Mouse (Mus musculus) MEL (cell line): ENCODE results near the gene Cxcl3. TPM values are rescaled to one million over a fixed set of nuclear protein-coding genes. Genes with fewer than 3 reads are reported as not detected.

Source experiments
- DNase-seq: peaks from one replicate; pipeline ENCODE4 v3.0.0; 2011; ENCODE audit warnings: low read depth, low spot score
- H3K27ac ChIP-seq: 2 replicates; pipeline ENCODE4 v1.5.1; 2012; ENCODE audit warnings: low read depth, mild to moderate bottlenecking, control low read depth, low read length, moderate library complexity; ENCODE audit not compliant: control insufficient read depth
- H3K27me3 ChIP-seq, 2 experiments: fragments of 150-350 bp in 1 of 2; sonication (generic) in 1 of 2; 2 replicates each; pipeline ENCODE4 v1.6.1; 2012; ENCODE audit warnings: low read length in 2 of 2, mild to moderate bottlenecking in 2 of 2, improper control_type of control experiment in 1 of 2, moderate library complexity in 1 of 2; ENCODE audit not compliant: insufficient read depth in 2 of 2, control insufficient read depth in 1 of 2
- H3K36me3 ChIP-seq, 2 experiments: 2 replicates each; pipeline ENCODE4 v1.6.1; 2012 to 2014; ENCODE audit warnings: low read length in 2 of 2, improper control_type of control experiment in 1 of 2, inconsistent platforms in 1 of 2, mild to moderate bottlenecking in 1 of 2; ENCODE audit not compliant: insufficient read depth in 2 of 2, control insufficient read depth in 1 of 2
- H3K4me1 ChIP-seq, 2 experiments: fragments of 150-350 bp in 1 of 2; sonication (generic) in 1 of 2; 2 replicates each; pipeline ENCODE4 v1.6.1; 2012; ENCODE audit warnings: low read length in 2 of 2, improper control_type of control experiment in 1 of 2, mild to moderate bottlenecking in 1 of 2; ENCODE audit not compliant: insufficient read depth in 2 of 2, control insufficient read depth in 1 of 2
- H3K4me3 ChIP-seq, 2 experiments: fragments of 150-350 bp in 1 of 2; sonication (generic) in 1 of 2; 2 replicates each; pipeline ENCODE4 v1.5.1; 2012; ENCODE audit warnings: low read depth in 2 of 2, low read length in 2 of 2, mild to moderate bottlenecking in 2 of 2, moderate library complexity in 2 of 2, control low read depth in 1 of 2, improper control_type of control experiment in 1 of 2; ENCODE audit not compliant: control insufficient read depth in 1 of 2, insufficient read depth in 1 of 2
- H3K79me2 ChIP-seq: 2 replicates; pipeline ENCODE4 v1.6.1; 2012; ENCODE audit warnings: mild to moderate bottlenecking, low read length, moderate library complexity; ENCODE audit not compliant: control insufficient read depth, poor library complexity, insufficient read depth
- H3K9ac ChIP-seq: 2 replicates; pipeline ENCODE4 v1.6.1; 2012; ENCODE audit warnings: low read depth, mild to moderate bottlenecking, control low read depth, low read length, moderate library complexity; ENCODE audit not compliant: control insufficient read depth, poor library complexity, severe bottlenecking
- H3K9me3 ChIP-seq: fragments of 150-350 bp; sonication (generic); replicated peaks from 2 replicates; pipeline ENCODE4 v1.6.1; 2012; ENCODE audit warnings: mild to moderate bottlenecking, low read length, improper control_type of control experiment, moderate library complexity; ENCODE audit not compliant: insufficient read depth
- BHLHE40 ChIP-seq: IDR thresholded peaks from 2 replicates; pipeline ENCODE4 v1.6.1; 2012; ENCODE audit warnings: low read depth, mild to moderate bottlenecking, inconsistent platforms, low read length, improper control_type of control experiment, borderline replicate concordance
- CTCF ChIP-seq, 3 experiments: IDR thresholded peaks in 2 of 3; conservative IDR thresholded peaks in 1 of 3; 2 replicates each; pipeline ENCODE4 v1.5.1; 2011 to 2012; ENCODE audit warnings: low read length in 3 of 3, low read depth in 2 of 3, mild to moderate bottlenecking in 2 of 3, improper control_type of control experiment in 1 of 3, inconsistent platforms in 1 of 3, mixed read lengths in 1 of 3, moderate library complexity in 1 of 3; ENCODE audit not compliant: control insufficient read depth in 1 of 3, insufficient read depth in 1 of 3, poor library complexity in 1 of 3, severe bottlenecking in 1 of 3
- GABPA ChIP-seq: IDR thresholded peaks from 2 replicates; pipeline ENCODE4 v1.6.1; 2012; ENCODE audit warnings: low read depth, mild to moderate bottlenecking, inconsistent platforms, low read length, improper control_type of control experiment, moderate library complexity
- GATA1 ChIP-seq: IDR thresholded peaks from 2 replicates; pipeline ENCODE4 v1.6.1; 2011; ENCODE audit warnings: low read depth, low read length, improper control_type of control experiment
- HCFC1 ChIP-seq: IDR thresholded peaks from 2 replicates; pipeline ENCODE4 v1.6.1; 2012; ENCODE audit warnings: low read depth, mild to moderate bottlenecking, inconsistent platforms, low read length, improper control_type of control experiment, moderate library complexity
- MAFK ChIP-seq: IDR thresholded peaks from 2 replicates; pipeline ENCODE4 v1.6.1; 2011; ENCODE audit warnings: low read depth, mild to moderate bottlenecking, low read length, improper control_type of control experiment, borderline replicate concordance
- MAX ChIP-seq: IDR thresholded peaks from 2 replicates; pipeline ENCODE4 v1.6.1; 2011; ENCODE audit warnings: low read length, improper control_type of control experiment
- MXI1 ChIP-seq: IDR thresholded peaks from 2 replicates; pipeline ENCODE4 v1.6.1; 2011; ENCODE audit warnings: mild to moderate bottlenecking, low read depth, low read length, improper control_type of control experiment
- MYB ChIP-seq: IDR thresholded peaks from 2 replicates; pipeline ENCODE4 v1.6.1; 2011; ENCODE audit warnings: mild to moderate bottlenecking, low read depth, low read length, improper control_type of control experiment
- MYC ChIP-seq: IDR thresholded peaks from 2 replicates; pipeline ENCODE4 v1.6.1; 2011; ENCODE audit warnings: low read depth, mild to moderate bottlenecking, low read length, improper control_type of control experiment, moderate library complexity
- POLR2A ChIP-seq, 2 experiments: IDR thresholded peaks; 2 replicates each; pipeline ENCODE4 v1.6.1; 2011 to 2012; ENCODE audit warnings: low read length in 2 of 2, mild to moderate bottlenecking in 2 of 2, control low read depth in 1 of 2, improper control_type of control experiment in 1 of 2, low read depth in 1 of 2, moderate library complexity in 1 of 2; ENCODE audit not compliant: control insufficient read depth in 1 of 2, insufficient read depth in 1 of 2, poor library complexity in 1 of 2
- RAD21 ChIP-seq: IDR thresholded peaks from 2 replicates; pipeline ENCODE4 v1.6.1; 2011; ENCODE audit warnings: mild to moderate bottlenecking, low read depth, low read length, improper control_type of control experiment
- SIN3A ChIP-seq: IDR thresholded peaks from 2 replicates; pipeline ENCODE4 v1.6.1; 2012; ENCODE audit warnings: low read length, improper control_type of control experiment, inconsistent platforms
- SMC3 ChIP-seq: IDR thresholded peaks from 2 replicates; pipeline ENCODE4 v1.6.1; 2011; ENCODE audit warnings: low read depth, low read length, improper control_type of control experiment
- USF1 ChIP-seq: IDR thresholded peaks from 2 replicates; pipeline ENCODE4 v1.6.1; 2014; ENCODE audit warnings: low read depth, mild to moderate bottlenecking, inconsistent platforms, low read length, improper control_type of control experiment, moderate library complexity
- ZC3H11A ChIP-seq: IDR thresholded peaks from 2 replicates; pipeline ENCODE4 v1.6.1; 2012; ENCODE audit warnings: low read depth, mild to moderate bottlenecking, inconsistent platforms, low read length, improper control_type of control experiment
- polyA plus RNA-seq, 2 experiments: library from polyadenylated mRNA; stranded (reverse) in 1 of 2; unstranded in 1 of 2; fragments of >175 nt in 1 of 2; fragments of >200 nt in 1 of 2; gene quantifications; 2 replicates each; pipeline versions ENCODE4 v1.2.1 to v1.2.4; 2012; ENCODE audit warnings: low replicate concordance in 2 of 2, low read depth in 1 of 2; ENCODE audit not compliant: insufficient read length in 2 of 2, insufficient read depth in 1 of 2, missing spikeins in 1 of 2
- total RNA-seq: library from RNA; depleted of rRNA; stranded (reverse); fragments of 300-350 nt; gene quantifications from 2 replicates; pipeline ENCODE4 v1.2.3, GENCODE M21; 2012

Cxcl3 gene
- total and polyA plus RNA-seq, 3 experiments = not detected

- Histone ChIP-seq H3K36me3 (no peaks in the 10 kb centered on the region), H3K9me3 (no peaks in the 10 kb centered on the region), H3K27ac (no peak overlapping the region), H3K4me3 (no peak overlapping the region), H3K4me1 (no peaks in the 10 kb centered on the region), H3K79me2 (no peaks in the 10 kb centered on the region), H3K27me3 (no peaks in the 10 kb centered on the region; a peak in 2 of 4 replicates), H3K9ac (no peak overlapping the region)
- peak; percentile 77 for TF ChIP-seq RAD21
- TF ChIP-seq USF1 = no peak
- peak; percentile 95 for TF ChIP-seq SMC3
- TF ChIP-seq ZC3H11A = peak; percentile 85
- TF ChIP-seq CTCF (IDR thresholded peaks at IDR 0.05 in 2 of 3, conservative IDR thresholded peaks at IDR 0.05 in 1 of 3; ENCODE audit: control insufficient read depth in 1 of 3, insufficient read depth in 1 of 3, low read depth in 2 of 3, low read length in 3 of 3, poor library complexity in 1 of 3, severe bottlenecking in 1 of 3) = peak; percentile 47 to 80 (median 73)
- TF ChIP-seq MAFK = peak; percentile 66; the same call in 1 of the 2 replicates
- TF ChIP-seq MAX = no peak
- DNase-seq = peak; percentile 58
Measured at GRCm38 (mm10) chr5:90788114-90788513, 2.2 kb downstream of the Cxcl3 start.

DNA sequence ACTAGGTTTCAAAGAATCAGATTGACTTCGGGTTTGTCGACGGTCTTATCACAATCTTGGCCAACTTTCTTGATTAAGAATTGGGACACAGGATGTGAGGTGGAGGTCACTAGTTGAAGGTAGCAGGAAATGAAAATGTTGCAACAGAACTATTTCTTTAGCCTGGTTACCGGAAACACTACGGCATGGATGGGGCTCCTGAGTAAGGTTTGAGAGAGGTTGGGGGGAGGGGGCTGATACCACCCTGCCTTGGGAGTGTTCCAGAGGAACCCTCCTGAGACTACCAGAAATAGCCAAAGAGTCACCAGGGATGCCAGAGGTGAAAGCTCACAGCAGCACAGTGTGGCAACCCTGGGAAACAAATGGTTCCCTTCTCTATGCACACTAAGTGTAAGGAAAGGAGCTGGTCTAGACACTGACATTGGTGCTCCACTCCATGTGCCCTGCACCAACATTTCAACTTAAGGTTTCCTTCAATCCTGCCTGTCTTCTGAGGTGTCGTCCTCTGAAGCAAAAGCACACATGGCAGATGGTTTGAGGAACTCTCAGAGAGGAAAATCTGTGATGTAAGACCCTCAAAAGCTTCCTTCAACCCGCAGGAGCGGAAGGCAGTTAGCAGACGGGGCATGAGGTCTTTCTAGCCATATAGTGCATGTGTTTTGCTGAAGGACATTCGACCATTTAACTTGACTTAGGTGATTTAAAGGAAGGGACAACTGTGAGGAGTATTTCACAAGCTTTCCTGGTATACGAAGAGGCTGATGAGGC is 3.6 kb downstream of the Cxcl3 start:
- H3K27ac ChIP-seq = no peak overlapping the region
- TF ChIP-seq USF1 (no peak), BHLHE40 (no peak), CTCF (IDR thresholded peaks at IDR 0.05 in 2 of 3, conservative IDR thresholded peaks at IDR 0.05 in 1 of 3; ENCODE audit: control insufficient read depth in 1 of 3, insufficient read depth in 1 of 3, low read depth in 2 of 3, low read length in 3 of 3, poor library complexity in 1 of 3, severe bottlenecking in 1 of 3) (no peak), MYC (no peak), MXI1 (no peak), SMC3 (no peak), POLR2A (IDR thresholded peaks at IDR 0.05; ENCODE audit: control insufficient read depth in 1 of 2, insufficient read depth in 1 of 2, low read depth in 1 of 2, low read length in 2 of 2, poor library complexity in 1 of 2) (no peak), SIN3A (no peak), HCFC1 (no peak), MYB (no peak), GATA1 (no peak), GABPA (no peak)
- no peaks in the 10 kb centered on the region; a peak in 2 of 4 replicates for H3K27me3 ChIP-seq
- no peak overlapping the region for H3K4me3 ChIP-seq
- no peak overlapping the region for H3K9ac ChIP-seq
- no peaks in the 10 kb centered on the region for H3K79me2 ChIP-seq
- no peaks in the 10 kb centered on the region for H3K36me3 ChIP-seq
- no peaks in the 10 kb centered on the region for H3K4me1 ChIP-seq
- no peak for DNase-seq
- no peaks in the 10 kb centered on the region for H3K9me3 ChIP-seq
